ENCODE assay signal across 9 mouse cellular contexts in the genomic region with DNA sequence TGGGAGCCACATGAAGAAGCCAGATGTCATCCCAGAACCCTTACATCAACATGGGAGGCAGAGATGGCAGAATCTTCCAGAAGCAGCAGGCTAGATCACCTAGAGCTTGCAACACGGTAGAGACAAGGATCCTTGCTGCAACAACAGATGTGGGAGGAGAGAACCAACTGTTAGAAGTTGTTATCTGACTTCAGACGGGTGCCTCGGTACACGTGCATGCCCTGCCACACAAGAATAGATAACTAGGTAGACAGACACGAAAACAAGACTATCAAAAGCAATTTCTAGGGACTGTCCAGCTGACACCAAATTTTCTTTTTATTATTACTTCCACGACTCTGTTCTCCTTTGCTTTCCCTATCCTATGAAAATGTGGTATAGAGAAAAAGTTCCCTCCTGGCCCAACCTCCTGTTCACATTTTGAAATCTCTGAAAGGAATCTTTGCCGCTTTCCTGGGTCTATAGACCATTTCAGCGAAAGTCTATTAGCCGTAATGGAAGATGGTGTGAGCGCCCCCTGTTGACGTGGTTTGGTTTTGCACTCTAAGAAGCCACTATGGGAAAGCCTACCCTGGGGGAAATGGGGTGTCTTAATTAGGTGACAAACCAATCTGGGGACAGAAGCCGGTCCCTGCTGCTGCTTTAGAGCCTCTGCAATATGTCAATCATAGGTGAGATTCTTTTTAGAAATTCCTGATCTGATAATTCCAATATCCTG. TPM values are rescaled to one million over a fixed set of nuclear protein-coding genes. Genes with fewer than 3 reads are reported as not detected.
DNase-seq lines count a peak whose midpoint lies in the region; ATAC-seq lines count a peak whose summit lies in the region.
"Had no signal": no experiment of that assay in that cellular context is flagged by ENCODE, and none has a peak within 500 bp of the region (broad histone marks: within the 10 kb centered on the region; RNA-seq: fewer than 3 reads in every experiment).

No protein-coding gene starts in this region.

- DNase-seq in cerebellum, adult 9-10 months, result peak; percentile 12
- DNase-seq in cerebellum, adult 9-11 months, result no peak
- peak; percentile 29 for DNase-seq in left cerebral cortex, postnatal 4 days
- DNase-seq in left cerebral cortex, postnatal 36 days (ENCODE audit: low spot score in 2 of 2), result no peak
- DNase-seq in adrenal gland, postnatal 10 days, result peak; percentile 74
- peak; percentile 58 for DNase-seq in kidney, postnatal 10 days

- intact Hi-C loops in left cerebral cortex, postnatal 4 days (cut with DNase I), result no loop called here
- intact Hi-C loops in left cerebral cortex, postnatal 36 days (cut with DNase I), result no loop called here

- ATAC-seq in megakaryocyte-erythroid progenitor cell, adult 5-6 weeks (replicated peaks; ENCODE audit: low FRiP score, low TSS enrichment, poor library complexity, severe bottlenecking), result peak; percentile 97
- no peak for ATAC-seq in activated CD4-positive, CD25-positive, alpha-beta regulatory T cell, adult 4 months

RNA-seq across cellular contexts. Expression of gene Srsf10, which starts 38.5 kb away (rescaled TPM):
- total RNA-seq in left cerebral cortex, postnatal 4 days (2021), result 100 to 1,000 TPM; 103 to 120 TPM
- total RNA-seq in left cerebral cortex, postnatal 36 days (2021), result 10 to 100 TPM; 51.3 to 88.9 TPM
- 100 to 1,000 TPM in 1 of 2 experiments, 10 to 100 TPM in 1; 94.0 to 117 TPM for total RNA-seq in adrenal gland, postnatal 10 days (2021)
- 272 and 280 TPM in 2 replicates for total RNA-seq in megakaryocyte-erythroid progenitor cell, adult 5-6 weeks (2014; fragmentation: Nextera tagmentation)
- total RNA-seq in megakaryocyte-erythroid progenitor cell, adult 5-6 weeks (2017), result 322 and 402 TPM in 2 replicates
- 100 to 1,000 TPM; 172 to 181 TPM for polyA plus RNA-seq in activated CD4-positive, CD25-positive, alpha-beta regulatory T cell, adult 4 months (2017; shearing (Covaris generic))

RNA-seq across cellular contexts. Expression of gene Pnrc2, which starts 56.6 kb away (rescaled TPM):
- total RNA-seq in left cerebral cortex, postnatal 4 days (2021), result 10 to 100 TPM; 41.1 to 45.2 TPM
- total RNA-seq in left cerebral cortex, postnatal 36 days (2021), result 10 to 100 TPM; 41.2 to 44.6 TPM
- total RNA-seq in adrenal gland, postnatal 10 days (2021), result 100 to 1,000 TPM in 1 of 2 experiments, 10 to 100 TPM in 1; 98.7 to 149 TPM
- total RNA-seq in megakaryocyte-erythroid progenitor cell, adult 5-6 weeks (2014; fragmentation: Nextera tagmentation), result 105 and 128 TPM in 2 replicates
- total RNA-seq in megakaryocyte-erythroid progenitor cell, adult 5-6 weeks (2017), result 145 and 204 TPM in 2 replicates
- polyA plus RNA-seq in activated CD4-positive, CD25-positive, alpha-beta regulatory T cell, adult 4 months (2017; shearing (Covaris generic)), result 100 to 1,000 TPM; 216 to 230 TPM

RNA-seq across cellular contexts. Expression of gene Myom3, which starts 57.5 kb away (rescaled TPM):
- total RNA-seq in left cerebral cortex, postnatal 4 days (2021), result under 1 TPM; 0.81 to 0.86 TPM
- total RNA-seq in left cerebral cortex, postnatal 36 days (2021), result 1 to 10 TPM; 1.5 to 1.8 TPM
- total RNA-seq in adrenal gland, postnatal 10 days (2021), result 10 to 100 TPM in 1 of 2 experiments, 1 to 10 TPM in 1; 4.2 to 15.1 TPM
- total RNA-seq in megakaryocyte-erythroid progenitor cell, adult 5-6 weeks (2014; fragmentation: Nextera tagmentation), result not detected in 2 replicates
- total RNA-seq in megakaryocyte-erythroid progenitor cell, adult 5-6 weeks (2017), result not detected in 2 replicates
- not detected for polyA plus RNA-seq in activated CD4-positive, CD25-positive, alpha-beta regulatory T cell, adult 4 months (2017; shearing (Covaris generic))
- total RNA-seq: hematopoietic stem cell, adult 5-6 weeks had no signal

Comparison
In these comparisons a context has a peak if more than half of its experiments do, and no peak if none do; other contexts are left out.
1. DNase-seq: peak in cerebellum, adult 9-10 months (single experiment), left cerebral cortex, postnatal 4 days (single experiment), adrenal gland, postnatal 10 days (single experiment) and kidney, postnatal 10 days (single experiment); none in cerebellum, adult 9-11 months (single experiment) and left cerebral cortex, postnatal 36 days (0 of 2).